Mouse (Mus musculus) adrenal gland, postnatal 14 days (tissue): ENCODE results near the gene Hsp90b1. TPM values are rescaled to one million over a fixed set of nuclear protein-coding genes. Genes with fewer than 3 reads are reported as not detected.
"Not testable (repeated sequence)": the region's sequence is repeated elsewhere in the genome, so short reads cannot be mapped to it uniquely, and the experiment has no call there.

Source experiments
- DNase-seq: peaks from one replicate; pipeline ENCODE4 v3.0.0; 2021; ENCODE audit warnings: mixed read lengths
- long read RNA-seq, 2 experiments: library from polyadenylated mRNA; stranded (forward); transcript quantifications; one replicate each; pipeline ENCODE4 v2.0.0; 2021
- total RNA-seq: library from RNA; stranded (reverse); gene quantifications from 2 replicates; pipeline ENCODE4 v1.2.3, GENCODE M21; 2021

The Hsp90b1 gene
- total RNA-seq = 621 TPM in 2 replicates
- long read RNA-seq, experiment 1, transcript Hsp90b1-201 (18 exons, 2,825 nt) = major isoform, 255 of 402 reads
- long read RNA-seq, experiment 1, partial matches to known transcripts = 131 of 402 reads
- long read RNA-seq, experiment 1, other reads (novel, unspliced or antisense) = 16 of 402 reads
- long read RNA-seq, experiment 2, transcript Hsp90b1-201 (18 exons, 2,825 nt) = major isoform, 151 of 291 reads
- long read RNA-seq, experiment 2, partial matches to known transcripts = 132 of 291 reads
- long read RNA-seq, experiment 2, other reads (novel, unspliced or antisense) = 8 of 291 reads

DNA sequence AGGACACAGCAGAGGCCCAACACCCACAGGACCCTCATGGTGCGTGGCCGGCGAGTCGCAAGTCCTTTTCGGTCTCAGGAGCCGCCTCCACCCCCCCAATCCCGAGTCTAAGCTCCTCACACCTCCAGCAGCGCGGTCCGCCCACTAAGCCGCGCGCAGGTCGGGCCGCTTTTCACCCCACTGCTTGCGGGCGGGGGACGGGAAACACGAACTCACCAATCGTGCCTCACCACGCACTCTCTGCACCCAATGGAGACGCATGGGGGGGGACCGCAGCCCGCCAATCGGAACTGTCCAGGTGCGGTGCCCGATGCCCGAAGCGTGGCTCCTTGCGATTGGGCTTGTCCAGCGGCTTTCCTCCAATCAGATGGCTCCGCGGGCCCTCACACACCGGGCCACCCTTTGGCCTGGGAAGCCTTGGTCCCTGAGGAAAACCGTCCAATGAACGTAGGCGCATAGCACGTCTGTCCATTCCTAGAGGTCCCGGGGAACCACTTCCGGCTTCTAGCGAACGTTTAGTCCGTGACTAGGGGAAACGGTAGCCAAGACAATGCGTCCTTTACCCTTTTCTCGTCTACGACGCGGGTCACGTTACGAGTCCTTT, at the start of gene Hsp90b1, which contains the start of gene Ttc41:
Gene Hsp90b1, minus strand, starts transcription at position 192 of the 604 bp plus-strand sequence.
Gene Ttc41, plus strand, starts transcription at position 494 of the 604 bp plus-strand sequence.
- DNase-seq = peak; percentile 100

DNA sequence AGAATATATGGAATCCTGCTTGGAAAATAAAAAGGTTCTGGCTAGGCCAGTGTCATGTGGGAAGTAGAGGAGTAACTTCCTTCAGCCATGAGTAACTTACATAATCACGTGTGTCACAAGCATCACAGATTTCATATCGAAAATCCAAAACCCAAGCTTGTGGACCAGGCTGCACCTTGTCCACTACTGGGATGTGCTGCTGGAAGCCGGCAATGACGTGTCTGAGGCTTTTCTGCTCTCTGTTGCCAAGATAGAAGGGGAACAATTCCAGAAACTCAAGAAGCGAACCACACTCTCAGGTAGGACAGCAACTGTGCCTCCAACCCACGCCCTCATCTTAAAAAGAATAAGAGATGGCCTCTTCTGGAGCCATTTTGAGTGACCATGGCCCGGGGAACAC, 39.0 kb upstream of the Hsp90b1 start:
- DNase-seq = no peak

DNA sequence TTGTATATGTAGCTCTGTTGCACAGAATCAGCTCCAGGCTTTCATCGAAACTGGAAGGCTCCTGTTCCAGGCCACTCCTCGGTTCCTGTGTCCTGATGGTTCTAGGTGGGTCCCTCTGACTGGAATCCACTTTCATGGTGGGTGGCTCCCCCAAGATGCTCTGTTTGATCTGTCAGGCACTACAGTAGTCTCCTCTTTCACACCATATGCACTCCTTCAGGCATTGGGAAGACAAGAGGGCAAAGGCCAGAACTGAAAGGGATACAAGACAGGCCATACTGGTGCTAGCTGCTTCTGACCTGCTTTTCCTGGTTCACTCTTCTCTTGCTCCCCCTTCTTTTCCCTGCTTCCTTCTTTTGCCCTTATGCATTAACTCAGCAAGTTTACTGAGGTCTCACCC, 37.6 kb upstream of the Hsp90b1 start:
- DNase-seq = no peak

DNA sequence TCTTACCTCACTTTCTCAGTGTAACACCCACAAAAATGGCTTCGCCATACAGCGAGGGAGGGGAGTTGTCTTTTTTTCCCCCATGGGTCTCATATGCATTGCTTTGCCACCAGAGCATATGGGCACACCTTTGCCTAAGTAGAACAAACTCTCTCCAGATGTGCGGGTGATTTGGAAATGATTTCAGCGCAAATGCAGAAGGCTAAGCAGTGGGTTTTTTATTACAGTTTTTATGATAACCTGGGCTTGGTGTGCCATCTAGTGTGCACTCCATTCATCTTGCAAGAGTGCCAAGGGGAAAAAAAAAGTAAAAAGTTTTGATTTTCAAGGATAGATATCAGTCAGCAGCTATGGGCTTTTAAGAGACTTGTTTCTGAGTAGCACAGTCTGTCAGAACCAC, 29.7 kb upstream of the Hsp90b1 start:
- DNase-seq = no peak

DNA sequence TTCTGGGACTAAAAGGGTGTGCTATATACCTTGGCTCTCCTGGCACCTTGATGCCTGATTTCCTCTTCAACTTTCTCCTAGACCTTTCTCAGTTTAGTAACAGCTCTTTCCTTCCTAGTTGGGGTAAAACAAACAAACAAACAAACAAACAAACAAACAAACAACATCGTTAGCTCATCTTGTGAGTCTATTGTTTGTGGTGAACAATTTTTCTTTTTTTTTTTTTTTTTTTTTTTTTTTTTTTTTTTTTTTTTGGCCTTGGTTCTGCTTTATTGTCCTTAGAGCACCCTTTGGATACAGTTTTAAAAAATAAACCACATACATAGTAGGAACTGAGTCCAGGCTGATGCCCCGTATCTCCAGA, 26.2 kb upstream of the Hsp90b1 start:
- no peak for DNase-seq

DNA sequence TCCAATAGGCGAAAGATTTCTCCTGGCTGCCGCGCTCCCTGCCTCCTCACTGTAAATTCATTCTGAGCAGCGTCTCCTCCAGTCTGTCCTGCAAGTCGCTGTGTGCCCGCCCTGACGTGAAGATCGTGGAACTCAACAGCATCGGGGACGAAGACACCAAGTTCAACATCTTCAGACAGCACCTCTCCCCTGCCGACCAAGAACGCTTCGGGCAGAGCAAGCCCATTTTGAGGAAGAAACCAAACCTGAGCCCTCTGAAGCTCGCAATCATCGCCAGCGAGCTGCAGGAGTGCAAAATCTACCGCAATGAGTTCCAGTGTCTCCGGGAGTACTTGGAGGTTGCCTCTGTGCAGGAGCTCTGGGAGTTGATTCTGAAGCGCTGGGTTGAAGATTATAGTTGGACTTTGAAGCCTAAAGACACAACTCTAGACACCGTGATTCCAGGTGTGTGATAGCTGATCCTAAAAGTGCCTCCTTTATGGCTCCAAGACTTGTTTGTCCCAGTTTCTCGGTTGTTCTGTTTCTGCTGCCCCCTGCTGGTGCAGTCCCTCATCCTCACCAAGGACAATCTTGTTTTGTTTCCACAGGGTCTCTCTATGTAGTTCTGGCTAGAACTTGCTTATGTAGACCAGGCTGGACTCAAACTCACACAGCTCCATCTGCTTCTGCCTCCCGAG, 25.7 kb upstream of the Hsp90b1 start:
- DNase-seq = peak; percentile 90

DNA sequence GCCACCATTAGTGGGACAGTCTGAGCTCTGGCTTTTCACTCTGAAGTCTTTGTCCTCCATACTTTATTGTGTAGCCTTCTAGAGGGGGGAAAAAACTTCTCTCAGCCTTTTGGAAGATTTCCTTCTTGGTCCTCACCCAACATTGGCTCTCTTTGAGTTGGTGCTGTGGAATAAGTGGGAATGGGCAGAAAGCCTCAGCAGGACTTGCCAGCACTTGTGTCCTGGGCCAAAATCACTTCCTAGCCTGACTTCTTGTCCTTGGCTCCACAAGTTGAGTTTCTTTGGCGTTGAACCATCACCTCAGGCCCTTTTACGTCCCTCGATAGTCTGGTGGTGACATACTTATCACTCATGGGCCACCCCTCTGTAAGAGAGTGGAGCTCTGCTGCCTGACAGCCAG, 22.9 kb upstream of the Hsp90b1 start:
- DNase-seq = no peak

DNA sequence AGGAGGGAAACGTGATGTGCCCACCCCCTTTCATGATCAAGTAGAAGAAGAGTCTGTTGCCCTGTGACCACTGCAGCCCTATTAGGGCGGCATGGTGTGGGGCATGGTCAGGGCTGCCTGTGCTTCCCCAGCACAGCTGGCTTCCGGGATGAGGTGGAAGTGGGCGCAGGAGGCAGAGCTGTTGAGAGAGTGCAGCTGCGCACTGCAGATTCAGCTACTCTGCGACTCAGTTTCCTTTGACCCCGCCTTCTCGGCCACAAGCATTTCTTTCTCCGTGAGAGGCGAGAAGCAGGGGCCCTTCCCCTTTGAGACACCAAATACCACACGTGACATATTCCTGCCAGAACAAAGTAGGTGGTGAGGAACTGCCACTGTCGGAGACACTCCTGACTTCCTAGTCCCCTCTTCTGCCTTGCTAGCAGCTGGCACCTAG, 22.3 kb upstream of the Hsp90b1 start:
- peak; percentile 40 for DNase-seq

DNA sequence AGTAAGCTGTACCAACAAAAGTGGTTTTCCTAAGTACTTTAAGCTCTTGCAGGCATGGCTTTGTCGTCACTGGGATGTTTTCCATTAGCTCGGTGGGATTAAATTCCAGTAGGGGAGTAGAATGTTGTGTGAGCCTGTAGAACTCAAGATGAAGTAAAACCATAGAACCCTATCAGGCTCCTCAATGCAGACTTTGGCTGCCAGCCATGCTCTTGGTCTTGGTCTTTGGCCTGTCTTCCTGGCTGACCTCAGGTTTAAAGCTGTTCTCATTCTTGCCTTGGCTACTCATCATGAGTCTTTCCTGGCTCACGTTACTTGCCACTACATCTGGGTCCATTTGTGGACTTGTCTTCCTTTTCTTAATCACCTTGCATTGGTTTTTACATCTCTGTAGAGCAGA, 6.8 kb upstream of the Hsp90b1 start:
- DNase-seq = no peak

DNA sequence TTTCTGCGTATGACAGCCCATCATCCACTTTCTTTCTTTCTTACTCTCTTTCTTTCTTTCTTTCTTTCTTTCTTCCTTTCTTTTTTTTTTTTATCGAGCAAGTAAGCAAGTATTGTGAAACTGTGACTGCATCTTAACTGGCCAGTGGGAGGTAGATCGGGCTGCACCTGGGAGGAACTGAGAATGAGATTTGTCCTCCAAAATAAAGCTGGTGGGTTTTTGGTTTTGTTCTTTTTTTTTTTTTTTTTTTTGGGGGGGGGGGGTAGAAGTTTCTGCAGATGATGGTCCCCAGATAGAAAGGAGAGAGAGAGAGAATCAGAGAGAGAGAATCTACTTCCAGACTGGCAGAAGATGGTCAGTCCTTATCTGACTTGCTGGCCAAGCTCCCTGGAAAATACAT, 1.8 kb upstream of the Hsp90b1 start:
- DNase-seq = no peak

DNA sequence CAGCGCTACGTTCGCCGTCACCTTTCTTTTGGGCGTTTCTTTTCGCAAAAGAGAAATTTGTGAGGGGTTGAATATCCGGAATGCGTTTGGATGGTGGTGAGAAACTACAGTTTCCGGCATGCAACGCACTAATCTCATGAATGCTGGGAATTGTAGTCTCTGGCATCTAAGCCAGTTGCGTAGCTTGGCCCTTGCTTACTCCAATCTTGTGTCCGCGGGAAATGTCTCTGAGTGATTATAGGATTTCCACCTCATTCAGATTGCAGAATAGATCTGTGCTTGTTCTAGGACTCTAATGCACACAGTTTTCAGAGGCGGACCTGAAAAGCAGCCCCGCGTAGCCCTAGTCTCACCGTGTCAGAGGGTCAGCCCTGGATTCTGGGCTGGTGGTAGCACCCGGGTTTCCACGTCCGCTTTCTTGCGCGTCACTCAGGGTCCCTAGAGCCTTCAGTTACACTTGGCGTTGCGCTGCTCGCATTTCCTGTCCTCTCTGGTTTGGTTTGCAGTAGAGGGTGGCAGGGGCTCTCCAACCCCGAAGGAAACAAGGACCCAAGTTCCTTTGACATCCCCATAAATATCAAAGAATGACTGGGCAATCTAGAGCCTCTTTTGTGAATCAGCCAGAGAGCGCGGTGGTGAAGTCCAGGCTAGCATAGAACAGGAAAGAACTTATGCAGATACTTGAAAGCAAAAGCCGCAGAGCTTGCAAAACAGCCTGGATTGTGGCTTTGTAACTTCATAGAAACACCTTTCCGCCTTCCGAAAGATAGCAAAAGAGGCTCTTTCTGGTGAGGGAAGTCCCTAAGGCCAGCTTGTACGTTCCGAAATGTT, 828 bp upstream of the Hsp90b1 start:
- DNase-seq = peak; percentile 80

DNA sequence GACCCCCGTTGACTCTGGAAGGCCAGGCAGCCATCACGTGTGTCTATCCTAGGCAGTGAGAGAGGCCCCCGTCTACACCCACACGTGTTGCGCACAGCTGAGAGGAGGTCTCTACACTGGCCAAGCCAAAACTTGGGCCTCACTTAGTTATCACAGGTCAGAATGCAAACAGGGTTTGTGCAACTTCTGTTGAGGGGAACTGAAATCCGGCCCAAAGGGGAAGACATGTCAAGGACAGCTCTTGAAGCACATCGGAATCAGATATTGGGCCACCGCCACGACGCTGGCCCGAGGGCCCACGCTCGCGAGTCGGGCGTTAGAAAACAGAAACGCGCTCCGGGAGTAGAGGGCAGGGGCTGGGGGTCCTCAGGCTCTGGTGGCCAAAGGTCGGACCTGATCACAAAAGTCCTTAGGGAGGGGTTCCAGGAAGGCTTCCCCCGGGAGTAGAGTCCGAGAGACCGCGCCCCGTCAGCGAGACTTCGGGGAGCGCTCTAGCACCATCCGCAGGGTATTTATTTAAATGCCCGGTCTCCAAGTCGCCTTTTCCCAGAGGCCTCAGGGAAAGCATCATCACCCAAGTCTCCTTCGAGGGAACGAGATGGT, 619 bp downstream of the Hsp90b1 start:
- DNase-seq = peak; percentile 62

DNA sequence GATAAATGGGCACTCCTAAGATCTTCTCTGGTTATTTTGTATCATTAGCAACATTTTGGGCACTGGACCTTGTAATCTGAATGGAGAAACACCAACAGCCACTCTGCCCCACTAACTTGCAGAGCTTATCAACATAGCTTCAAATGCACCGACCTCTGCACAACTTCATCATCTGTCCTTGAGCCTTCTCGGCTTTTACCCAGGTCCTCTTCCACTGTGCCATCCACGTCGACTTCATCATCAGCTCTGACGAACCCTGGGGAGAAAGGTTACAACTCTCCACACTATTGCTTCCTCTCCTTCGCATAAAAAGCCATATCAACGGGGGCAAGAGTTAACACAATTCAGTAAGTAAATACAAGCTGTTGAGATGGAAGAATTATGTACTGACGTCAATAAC, 1.2 kb downstream of the Hsp90b1 start:
- peak; percentile 60 for DNase-seq

DNA sequence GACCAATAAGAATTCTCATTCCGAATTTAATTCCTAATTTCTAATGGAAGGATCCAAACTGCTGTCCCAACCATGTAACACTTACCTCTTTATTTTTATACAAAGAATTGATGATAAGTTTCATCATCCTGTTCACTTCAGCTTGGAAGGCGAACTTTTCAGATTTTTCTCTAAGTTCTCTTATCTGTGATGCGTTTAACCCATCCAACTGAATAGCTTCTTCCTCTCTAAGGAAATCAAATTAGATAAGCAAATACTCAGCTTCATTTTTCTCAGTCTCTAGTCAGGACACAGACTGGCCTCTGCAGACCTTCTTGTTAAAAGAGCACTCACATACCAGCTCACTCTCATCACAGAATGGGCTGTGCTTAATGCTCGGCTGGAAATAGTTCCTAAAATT, 1.9 kb downstream of the Hsp90b1 start:
- no peak for DNase-seq

DNA sequence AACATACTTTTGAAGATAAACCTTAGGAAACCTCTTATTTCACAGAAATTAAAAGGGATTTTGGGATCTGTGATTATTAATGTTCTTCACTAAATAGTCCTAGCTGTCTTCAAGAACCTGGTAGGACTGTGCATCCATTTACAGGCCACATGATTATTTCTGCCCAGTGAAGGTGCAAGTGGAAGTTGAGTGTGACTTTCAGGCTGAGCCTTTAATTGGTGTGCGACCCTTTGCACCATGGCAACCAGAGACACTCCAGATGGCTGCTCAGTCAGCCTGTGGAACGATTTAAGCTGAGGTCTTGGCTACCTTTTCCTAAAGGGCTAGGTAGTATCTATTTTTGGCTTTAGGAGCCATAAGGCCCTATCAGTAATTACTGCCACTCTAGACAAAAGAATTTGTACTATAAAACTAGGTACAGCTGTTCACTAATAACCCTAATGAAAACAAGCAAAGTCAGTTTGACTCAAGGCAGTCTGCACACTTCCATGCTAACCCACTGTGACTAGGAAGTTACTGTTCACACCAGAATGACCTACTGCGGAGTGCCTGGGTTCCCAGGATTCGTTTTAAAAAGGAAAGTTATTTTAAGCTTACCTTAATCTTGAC, 2.9 kb downstream of the Hsp90b1 start:
- DNase-seq = no peak

DNA sequence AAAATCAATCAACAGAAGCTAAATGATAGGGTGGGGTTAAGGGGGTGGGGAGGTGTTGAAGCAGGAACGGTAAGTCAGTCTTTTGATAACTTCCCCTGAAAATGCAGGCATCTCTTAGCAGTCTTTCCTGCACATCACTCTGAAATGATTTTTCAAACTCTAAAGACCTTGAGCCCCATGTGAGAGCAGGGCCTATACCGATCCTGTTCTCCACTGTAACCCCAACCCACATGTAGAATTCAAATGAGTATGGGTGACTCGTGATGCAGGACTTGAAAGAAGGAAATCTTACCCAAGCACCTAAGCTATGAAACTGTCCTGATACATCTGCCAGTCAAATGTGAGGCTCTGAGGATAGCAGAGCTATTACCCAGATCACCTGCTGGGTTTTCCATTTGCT, 4.3 kb downstream of the Hsp90b1 start:
- DNase-seq = no peak

DNA sequence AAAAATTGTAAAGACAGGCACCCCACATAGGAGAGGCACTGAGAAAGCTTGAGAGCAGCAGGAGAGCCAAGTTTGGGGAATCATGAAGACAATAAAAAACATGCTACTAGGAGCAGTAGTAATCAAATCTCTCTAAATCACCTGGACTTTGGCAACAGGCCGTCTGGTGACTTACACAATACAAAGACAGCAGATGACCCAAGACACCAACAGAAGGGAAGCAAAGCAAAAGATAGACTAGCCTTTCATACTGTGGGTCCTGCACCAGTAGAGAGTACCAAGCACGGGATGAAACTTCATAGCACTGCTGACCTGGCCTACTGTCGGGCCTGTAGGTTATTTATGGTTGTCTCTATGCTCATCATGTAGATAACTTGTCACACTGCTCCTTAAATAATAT, 5.1 kb downstream of the Hsp90b1 start:
- no peak for DNase-seq

DNA sequence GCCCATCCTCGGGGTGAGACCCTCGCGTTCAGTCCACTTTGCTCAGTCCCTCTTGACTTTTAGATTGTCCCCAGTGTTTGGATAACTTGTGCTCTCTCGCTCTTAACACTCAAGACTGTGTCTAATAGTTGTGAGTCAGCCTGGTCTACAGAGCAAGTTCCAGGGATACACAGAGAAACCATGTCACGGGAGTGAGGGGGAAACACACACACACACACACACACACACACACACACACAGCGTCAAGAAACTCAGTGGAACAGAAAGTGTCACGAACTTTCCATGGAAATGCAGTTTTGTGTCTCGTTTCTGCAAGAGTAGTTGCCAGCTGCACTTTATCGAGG, 19.3 kb downstream of the Hsp90b1 start:
- not testable (repeated sequence) for DNase-seq

DNA sequence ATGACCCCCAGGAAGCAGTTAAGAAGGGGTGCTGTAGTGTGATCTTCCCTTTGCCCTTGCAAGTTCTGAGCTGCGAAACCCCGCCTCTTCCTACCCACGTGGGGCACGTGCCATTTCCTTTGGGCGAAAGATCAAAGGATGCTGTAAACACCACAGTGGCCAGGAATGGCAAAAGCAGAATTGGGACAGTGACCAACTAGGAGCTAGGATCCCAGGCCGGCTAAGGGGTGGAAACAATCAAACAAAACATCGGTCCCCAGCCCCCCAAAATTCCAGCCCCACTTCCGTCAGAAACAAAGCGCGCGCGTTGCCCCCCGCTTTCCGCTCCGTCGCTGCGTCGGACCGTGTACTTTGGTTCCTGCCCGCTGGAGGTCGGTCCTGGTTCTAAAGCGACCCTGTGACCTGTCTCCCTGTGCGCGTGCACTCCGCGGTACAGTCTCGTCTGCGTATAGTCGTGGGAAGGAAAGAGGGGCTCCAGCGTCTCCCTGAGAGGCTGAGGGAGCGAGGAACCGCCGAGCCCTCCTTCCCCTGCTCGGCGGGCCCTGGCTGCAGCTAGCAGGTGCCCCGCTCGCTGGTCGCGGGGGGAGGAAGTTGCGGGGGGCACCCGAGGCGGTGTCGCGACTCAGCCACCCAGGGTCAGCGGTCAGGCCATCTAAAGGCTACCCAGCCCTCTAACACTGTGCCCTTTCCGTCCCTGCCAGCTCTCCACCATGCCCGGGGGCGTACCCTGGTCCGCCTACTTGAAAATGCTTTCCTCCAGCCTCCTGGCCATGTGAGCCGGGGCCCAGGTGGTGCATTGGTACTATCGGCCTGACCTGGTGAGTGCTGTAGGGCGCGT, 19.9 kb downstream of the Hsp90b1 start:
- peak; percentile 88 for DNase-seq

DNA sequence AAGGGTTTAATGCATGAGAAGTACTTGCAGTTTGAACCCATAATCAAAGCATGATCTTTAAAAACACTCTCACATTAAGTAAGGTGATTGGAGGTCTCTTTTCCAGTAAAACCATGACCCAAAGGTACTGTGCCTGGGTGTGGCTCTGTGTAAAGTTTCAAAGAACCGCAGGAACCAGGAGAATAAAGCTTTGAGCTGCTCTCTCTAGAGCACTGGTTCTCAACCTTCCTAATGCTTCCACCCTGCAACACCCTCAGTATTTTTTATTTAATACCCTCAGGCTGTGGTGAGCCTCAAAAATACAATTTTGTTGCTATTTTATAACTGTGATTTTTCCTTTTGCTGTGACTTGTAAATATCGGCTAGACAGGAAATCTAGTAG, 20.5 kb downstream of the Hsp90b1 start:
- DNase-seq = not testable (repeated sequence)

DNA sequence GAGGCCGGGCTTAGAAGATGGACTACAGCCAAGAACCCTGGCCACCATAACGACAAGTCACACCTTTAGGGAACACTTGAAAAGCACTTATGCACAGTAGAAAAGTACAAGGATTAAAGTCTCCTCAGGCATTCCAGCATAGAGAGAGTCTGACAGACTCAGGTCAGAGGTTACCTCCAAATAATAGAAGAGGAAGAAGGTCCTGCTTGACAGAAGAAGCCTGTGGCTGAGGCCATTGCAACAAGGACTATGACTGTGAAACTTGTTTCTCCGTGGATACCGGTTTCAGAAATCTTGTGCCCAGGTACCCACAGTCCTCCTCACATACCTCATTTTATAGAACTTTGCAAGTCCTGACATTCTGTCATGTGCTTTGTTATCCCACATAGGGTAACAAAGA, 34.8 kb downstream of the Hsp90b1 start:
- not testable (repeated sequence) for DNase-seq
